Mouse (Mus musculus) brain, embryonic 14.5 days (tissue): ENCODE measurements around the gene Apon. TPM values are rescaled to one million over a fixed set of nuclear protein-coding genes. Genes with fewer than 3 reads are reported as not detected.
"Not testable (repeated sequence)": the region's sequence is repeated elsewhere in the genome, so short reads cannot be mapped to it uniquely, and the experiment has no call there.

Experiments
- DNase-seq: peaks from one replicate; pipeline ENCODE4 v3.0.0-alpha.2; 2011; ENCODE audit warnings: low read depth
- CTCF ChIP-seq: fragments of 200-500 bp; IDR thresholded peaks from 2 replicates; pipeline ENCODE4 v1.5.1; 2012; ENCODE audit warnings: inconsistent platforms, mild to moderate bottlenecking, moderate library complexity, borderline replicate concordance; ENCODE audit not compliant: insufficient read depth, insufficient read length; ENCODE audit errors: extremely low read depth
- POLR2A ChIP-seq: fragments of 200-500 bp; IDR thresholded peaks from 2 replicates; pipeline ENCODE4 v1.6.1; 2012; ENCODE audit warnings: mild to moderate bottlenecking, inconsistent platforms, borderline replicate concordance; ENCODE audit not compliant: poor library complexity, insufficient read depth, insufficient read length, severe bottlenecking; ENCODE audit errors: extremely low read depth
- polyA plus RNA-seq: library from polyadenylated mRNA; depleted of rRNA; stranded (reverse); fragments of >200 nt; gene quantifications from 2 replicates; pipeline ENCODE4 v1.2.3, GENCODE M21; 2012; rRNA removed

Gene Apon
- polyA plus RNA-seq, 1 experiment, result 0.23 TPM

- no peak for DNase-seq
- no peak for TF ChIP-seq CTCF
- TF ChIP-seq POLR2A, result no peak
Measured at GRCm38 (mm10) chr10:128281682-128282081, 27.8 kb downstream of the Apon start.

GRCm38 (mm10) chr10:128282886-128283450 lies 29.1 kb downstream of the Apon start:
- TF ChIP-seq POLR2A (no peak), CTCF (no peak)
- no peak for DNase-seq

- TF ChIP-seq CTCF, result peak; percentile 84
- TF ChIP-seq POLR2A, result no peak
- DNase-seq, result peak; percentile 80
Measured at GRCm38 (mm10) chr10:128283604-128284579, 30.0 kb downstream of the Apon start.

GRCm38 (mm10) chr10:128290594-128290993 lies 36.7 kb downstream of the Apon start:
- not testable (repeated sequence) for DNase-seq

GRCm38 (mm10) chr10:128296370-128297090 lies 42.6 kb downstream of the Apon start:
- DNase-seq, result peak; percentile 47
- TF ChIP-seq CTCF (no peak), POLR2A (no peak)

- TF ChIP-seq POLR2A (no peak), CTCF (no peak)
- DNase-seq, result no peak
Measured at GRCm38 (mm10) chr10:128297221-128297620, 43.3 kb downstream of the Apon start.

- TF ChIP-seq POLR2A, result no peak
- no peak for TF ChIP-seq CTCF
- DNase-seq, result peak; percentile 30
Measured at GRCm38 (mm10) chr10:128297622-128298021, 43.7 kb downstream of the Apon start.

GRCm38 (mm10) chr10:128298243-128298642 lies 44.3 kb downstream of the Apon start:
- DNase-seq, result no peak
- TF ChIP-seq POLR2A (no peak), CTCF (no peak)

- no peak for DNase-seq
- no peak for TF ChIP-seq POLR2A
Measured at GRCm38 (mm10) chr10:128298702-128299171, 44.8 kb downstream of the Apon start, which contains the start of gene Il23a. Il23a (minus strand) TSS chr10:128298752.

GRCm38 (mm10) chr10:128302357-128302756 lies 48.5 kb downstream of the Apon start:
- no peak for DNase-seq
- TF ChIP-seq POLR2A, result no peak

GRCm38 (mm10) chr10:128302785-128303125 lies 48.9 kb downstream of the Apon start:
- no peak; the same call in 1 of the 2 replicates for TF ChIP-seq POLR2A
- no peak for TF ChIP-seq CTCF
- DNase-seq, result no peak

- peak; percentile 100 for DNase-seq
- TF ChIP-seq CTCF (no peak), POLR2A (0 out of 2 replicates have a peak, but pooled peaks have one; percentile 39)
Measured at GRCm38 (mm10) chr10:128303126-128304021, 49.5 kb downstream of the Apon start, which contains the start of gene Pan2. Pan2 (plus strand) TSS chr10:128303335.

Other genes with a start within 250 kb of the Apon start
- not detected in 2 replicates for gene Hsd17b6, start 246.5 kb upstream of the Apon start, polyA plus RNA-seq
- 25.4 and 35.6 TPM in 2 replicates for gene Prim1, start 238.9 kb upstream of the Apon start, polyA plus RNA-seq
- gene Naca, start 218.5 kb upstream of the Apon start, polyA plus RNA-seq, result 286 and 390 TPM in 2 replicates
- 67.9 and 97.4 TPM in 2 replicates for gene Ptges3, start 195.1 kb upstream of the Apon start, polyA plus RNA-seq
- gene Atp5b, start 170.8 kb upstream of the Apon start, polyA plus RNA-seq, result 1,616 and 2,161 TPM in 2 replicates
- gene Baz2a, start 162.5 kb upstream of the Apon start, polyA plus RNA-seq, result 32.2 and 33.1 TPM in 2 replicates
- 23.6 and 26.7 TPM in 2 replicates for gene Rbms2, start 73.8 kb upstream of the Apon start, polyA plus RNA-seq
- 2.4 and 4.4 TPM in 2 replicates for gene Gls2, start 59.6 kb upstream of the Apon start, polyA plus RNA-seq
- 12.6 and 15.2 TPM in 2 replicates for gene Spryd4, start 42.3 kb upstream of the Apon start, polyA plus RNA-seq
- gene Mip, start 28.3 kb upstream of the Apon start, polyA plus RNA-seq, result 0.36 and 0.39 TPM in 2 replicates
- 12.9 and 14.0 TPM in 2 replicates for gene Timeless, start 22.0 kb upstream of the Apon start, polyA plus RNA-seq
- gene Apof, start 14.6 kb downstream of the Apon start, polyA plus RNA-seq, result not detected in 2 replicates
- 26.4 and 27.7 TPM in 2 replicates for gene Stat2, start 16.5 kb downstream of the Apon start, polyA plus RNA-seq
- 0.11 and 0.20 TPM in 2 replicates for gene Il23a, start 44.7 kb downstream of the Apon start, polyA plus RNA-seq
- gene Pan2, start 49.2 kb downstream of the Apon start, polyA plus RNA-seq, result 38.4 and 47.4 TPM in 2 replicates
- 84.5 and 86.3 TPM in 2 replicates for gene Cnpy2, start 68.4 kb downstream of the Apon start, polyA plus RNA-seq
- 185 and 203 TPM in 2 replicates for gene Cs, start 83.6 kb downstream of the Apon start, polyA plus RNA-seq
- 69.0 and 90.1 TPM in 2 replicates for gene Coq10a, start 114.9 kb downstream of the Apon start, polyA plus RNA-seq
- 43.1 and 55.1 TPM in 2 replicates for gene Ankrd52, start 123.0 kb downstream of the Apon start, polyA plus RNA-seq
- gene Slc39a5, start 147.1 kb downstream of the Apon start, polyA plus RNA-seq, result 0.04 and 0.35 TPM in 2 replicates
- gene Nabp2, start 157.4 kb downstream of the Apon start, polyA plus RNA-seq, result 96.8 and 102 TPM in 2 replicates
- 73.9 and 76.9 TPM in 2 replicates for gene Rnf41, start 157.6 kb downstream of the Apon start, polyA plus RNA-seq
- 377 and 390 TPM in 2 replicates for gene Smarcc2, start 205.2 kb downstream of the Apon start, polyA plus RNA-seq
- 1,007 and 1,045 TPM in 2 replicates for gene Myl6, start 240.0 kb downstream of the Apon start, polyA plus RNA-seq
- 31.6 and 36.4 TPM in 2 replicates for gene Myl6b, start 244.6 kb downstream of the Apon start, polyA plus RNA-seq